Mouse (Mus musculus) ES-E14 (cell line): ENCODE results near the gene Kcnk4. TPM values are rescaled to one million over a fixed set of nuclear protein-coding genes. Genes with fewer than 3 reads are reported as not detected.

Source experiments
- DNase-seq: peaks from one replicate; pipeline ENCODE4 v3.0.0-alpha.2; 2013; ENCODE audit warnings: low read depth, low spot score
- H3K27ac ChIP-seq: 2 replicates; pipeline ENCODE4 v1.5.1; 2012; ENCODE audit warnings: low read depth, mild to moderate bottlenecking, low read length, moderate library complexity, mixed read lengths; ENCODE audit not compliant: poor library complexity, insufficient read depth, severe bottlenecking
- H3K36me3 ChIP-seq: 2 replicates; pipeline ENCODE4 v1.6.1; 2012; ENCODE audit warnings: mild to moderate bottlenecking, low read length, moderate library complexity, mixed read lengths; ENCODE audit not compliant: control insufficient read depth, poor library complexity, insufficient read depth, severe bottlenecking
- H3K4me1 ChIP-seq, 2 experiments: fragments of 150-350 bp in 1 of 2; sonication (generic) in 1 of 2; 2 replicates each; pipeline ENCODE4 v1.6.1; 2012; ENCODE audit warnings: low read length in 2 of 2, mild to moderate bottlenecking in 1 of 2, mixed read lengths in 1 of 2; ENCODE audit not compliant: control insufficient read depth in 2 of 2, insufficient read depth in 2 of 2, poor library complexity in 1 of 2
- H3K4me3 ChIP-seq, 2 experiments: fragments of 150-350 bp in 1 of 2; sonication (generic) in 1 of 2; 2 replicates each; pipeline ENCODE4 v1.5.1; 2012; ENCODE audit warnings: low read length in 2 of 2, low read depth in 1 of 2, mild to moderate bottlenecking in 1 of 2, mixed read lengths in 1 of 2; ENCODE audit not compliant: insufficient read depth in 1 of 2, poor library complexity in 1 of 2, severe bottlenecking in 1 of 2
- H3K9ac ChIP-seq: 2 replicates; pipeline ENCODE4 v1.6.1; 2012; ENCODE audit warnings: low read depth, mild to moderate bottlenecking, low read length, mixed read lengths; ENCODE audit not compliant: poor library complexity, insufficient read depth, severe bottlenecking
- H3K9me3 ChIP-seq: fragments of 150-350 bp; sonication (generic); 2 replicates; pipeline ENCODE4 v1.6.1; 2012; ENCODE audit warnings: low read depth, mild to moderate bottlenecking, low read length; ENCODE audit not compliant: control insufficient read depth, insufficient read depth
- CHD2 ChIP-seq: IDR thresholded peaks from 2 replicates; pipeline ENCODE4 v1.6.1; 2014; ENCODE audit warnings: mild to moderate bottlenecking, low read depth, low read length, inconsistent platforms
- HCFC1 ChIP-seq: IDR thresholded peaks from 2 replicates; pipeline ENCODE4 v1.6.1; 2012; ENCODE audit warnings: low read length, inconsistent platforms, borderline replicate concordance; ENCODE audit not compliant: insufficient read depth
- MAFK ChIP-seq: IDR thresholded peaks from 2 replicates; pipeline ENCODE4 v1.6.1; 2014; ENCODE audit warnings: mild to moderate bottlenecking, low read depth, low read length, inconsistent platforms; ENCODE audit not compliant: insufficient read depth
- ZC3H11A ChIP-seq: IDR thresholded peaks from 2 replicates; pipeline ENCODE4 v1.6.1; 2012; ENCODE audit warnings: low read depth, mild to moderate bottlenecking, inconsistent platforms, low read length, borderline replicate concordance
- ZNF384 ChIP-seq: IDR thresholded peaks from 2 replicates; pipeline ENCODE4 v1.6.1; 2012; ENCODE audit warnings: low read depth, low read length, inconsistent platforms
- in situ Hi-C, 2 experiments: fragments of 600-800 bp; cut with MboI; formaldehyde crosslinking; loops; one replicate each; pipeline ENCODE4 v1.15.1; 2025; ENCODE audit warnings: low sequenced_read_pairs in 2 of 2, inconsistent platforms in 1 of 2; ENCODE audit not compliant: unreplicated experiment in 2 of 2
- total RNA-seq: library from RNA; depleted of rRNA; stranded (reverse); fragments of 300-350 nt; gene quantifications from 2 replicates; pipeline ENCODE4 v1.2.3, GENCODE M21; 2012

Kcnk4 gene
- total RNA-seq, 1 experiment: 4.4 TPM

- H3K36me3 ChIP-seq: peaks cover 22% of the 10 kb centered on the region
- DNase-seq: no peak
- peaks cover 5 to 31% of the 10 kb centered on the region in 2 experiments for H3K4me1 ChIP-seq
- peak within 1 kb of the TSS; percentile 88 for H3K9ac ChIP-seq
- peak within 1 kb of the TSS; percentile 74 for H3K27ac ChIP-seq
- in situ Hi-C loops: no loop called here
- TF ChIP-seq CHD2: no peak
- no peaks in the 10 kb centered on the region for H3K9me3 ChIP-seq
- peak within 1 kb of the TSS; percentile 79 to 91 for H3K4me3 ChIP-seq
Observed at GRCm38 (mm10) chr19:6975537-6976521, 41.5 kb upstream of the Kcnk4 start, which contains the start of gene Plcb3. Gene Plcb3 (minus strand): TSS chr19:6976470.

- Histone ChIP-seq H3K27ac (peak within 1 kb of the TSS; percentile 74), H3K4me3 (peak within 1 kb of the TSS; percentile 79 to 100), H3K36me3 (peaks cover 22% of the 10 kb centered on the region), H3K4me1 (peaks cover 5 to 35% of the 10 kb centered on the region in 2 experiments), H3K9me3 (no peaks in the 10 kb centered on the region), H3K9ac (peak within 1 kb of the TSS; percentile 88)
- DNase-seq: peak; percentile 91
- in situ Hi-C loops: no loop called here
- no peak for TF ChIP-seq ZC3H11A
- peak; percentile 82 for TF ChIP-seq HCFC1
Observed at GRCm38 (mm10) chr19:6974211-6975205, 40.2 kb upstream of the Kcnk4 start, which contains the start of gene Ppp1r14b. Gene Ppp1r14b (plus strand): TSS chr19:6974968.

- H3K4me1 ChIP-seq: peaks cover 5 to 35% of the 10 kb centered on the region in 2 experiments; a peak in 3 of 4 replicates
- peaks cover 22% of the 10 kb centered on the region for H3K36me3 ChIP-seq
- no peak overlapping the region; the same call in 1 of the 2 replicates for H3K27ac ChIP-seq
- no peak for DNase-seq
- in situ Hi-C loops: no loop called here
- H3K4me3 ChIP-seq: peak overlapping the region; percentile 79 to 100
- TF ChIP-seq ZC3H11A: no peak
- TF ChIP-seq ZNF384: no peak
- TF ChIP-seq HCFC1: no peak
- no peak for TF ChIP-seq CHD2
- TF ChIP-seq MAFK: no peak
- H3K9ac ChIP-seq: no peak overlapping the region
- H3K9me3 ChIP-seq: no peaks in the 10 kb centered on the region
Observed at GRCm38 (mm10) chr19:6973581-6974190, 39.4 kb upstream of the Kcnk4 start.

GRCm38 (mm10) chr19:6972247-6972917 lies 38.1 kb upstream of the Kcnk4 start:
- no peak for DNase-seq
- Histone ChIP-seq H3K9ac (peak overlapping the region; percentile 2; the same call in 1 of the 2 replicates), H3K4me3 (no peak overlapping the region), H3K27ac (peak overlapping the region; percentile 59; the same call in 1 of the 2 replicates), H3K9me3 (no peaks in the 10 kb centered on the region), H3K36me3 (peaks cover 11% of the 10 kb centered on the region), H3K4me1 (peaks cover 8 to 37% of the 10 kb centered on the region in 2 experiments; a peak in 3 of 4 replicates)
- in situ Hi-C loops: no loop called here
- TF ChIP-seq HCFC1 (no peak), MAFK (no peak), ZC3H11A (no peak)
